Mouse (Mus musculus): ENCODE results near the gene Cxcl12. TPM values are rescaled to one million over a fixed set of nuclear protein-coding genes. Genes with fewer than 3 reads are reported as not detected.

Gene Cxcl12
- polyA plus RNA-seq, 2 experiments, result 41.3 to 43.6 TPM

DNA sequence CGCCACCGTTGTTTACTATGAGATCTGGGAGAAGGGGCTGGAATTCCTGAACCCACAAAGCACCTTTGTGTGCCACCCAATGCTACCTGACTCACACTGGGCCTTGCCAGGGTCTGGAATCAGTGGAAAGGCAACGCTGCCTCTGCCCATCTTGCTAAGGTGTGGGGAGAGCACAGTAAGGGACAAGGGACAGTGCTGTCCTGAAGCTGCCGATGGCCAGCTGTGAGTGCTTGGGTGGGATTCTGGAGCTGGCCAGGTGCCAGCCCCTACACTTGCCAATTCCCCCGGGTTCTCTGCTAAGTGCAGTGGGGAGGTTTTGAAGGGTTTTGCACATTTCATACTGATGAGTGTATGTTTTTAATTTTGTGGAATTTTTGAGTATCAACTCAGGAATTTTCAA, 15.3 kb upstream of the Cxcl12 start:
- DNase-seq (ENCODE audit: low read depth in 3 of 3, low spot score in 3 of 3) (no peak), ATAC-seq (ENCODE audit: insufficient read depth) (no peak)
- no peak overlapping the region for H3K27ac ChIP-seq
- H3K9ac ChIP-seq (replicated peaks), result no peak overlapping the region
- no peaks in the 10 kb centered on the region for H3K36me3 ChIP-seq (replicated peaks; ENCODE audit: control insufficient read depth, insufficient read depth, low read depth)
- no peaks in the 10 kb centered on the region for H3K27me3 ChIP-seq (ENCODE audit: control insufficient read depth, insufficient read depth, low read length)
- H3K4me2 ChIP-seq (ENCODE audit: low read depth), result no peak overlapping the region
- 65% methylated on average over 5 of the region's 5 CpGs for WGBS (ENCODE audit: insufficient replicate concordance)
- H3K4me3 ChIP-seq (ENCODE audit: insufficient read depth in 1 of 2, low read depth in 2 of 2, low read length in 2 of 2), result no peak overlapping the region
- no peaks in the 10 kb centered on the region for H3K4me1 ChIP-seq (replicated peaks; ENCODE audit: control insufficient read depth in 2 of 2, insufficient read depth in 2 of 2, low read length in 1 of 2)
- H3K9me3 ChIP-seq (ENCODE audit: control insufficient read depth, low read length), result no peaks in the 10 kb centered on the region
- no peak for TF ChIP-seq EP300 (IDR thresholded peaks at IDR 0.05; ENCODE audit: low read depth)

DNA sequence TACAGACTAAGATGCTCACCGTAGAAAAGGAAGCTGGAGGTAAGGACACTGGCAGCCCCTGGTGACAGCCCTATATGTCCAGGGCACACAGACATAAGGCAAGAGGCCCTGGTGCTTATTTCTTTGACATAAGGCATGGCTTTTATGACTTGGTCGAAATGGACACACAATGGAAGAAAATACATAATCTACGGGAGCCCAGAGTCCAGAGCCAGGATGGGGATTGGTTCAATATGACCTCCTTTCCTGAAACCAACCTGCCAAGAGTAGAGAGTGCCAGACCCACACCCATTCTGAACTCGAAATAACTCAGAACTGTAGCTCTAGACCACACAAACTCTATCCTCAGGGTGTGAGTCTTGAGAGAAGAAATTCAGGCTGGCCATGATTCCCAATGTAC, 11.5 kb upstream of the Cxcl12 start:
- ATAC-seq (ENCODE audit: insufficient read depth) (no peak), DNase-seq (ENCODE audit: low read depth in 3 of 3, low spot score in 3 of 3) (no peak)
- Histone ChIP-seq H3K4me3 (ENCODE audit: insufficient read depth in 1 of 2, low read depth in 2 of 2, low read length in 2 of 2) (no peak overlapping the region), H3K4me1 (replicated peaks; ENCODE audit: control insufficient read depth in 2 of 2, insufficient read depth in 2 of 2, low read length in 1 of 2) (no peaks in the 10 kb centered on the region), H3K9ac (replicated peaks) (no peak overlapping the region), H3K36me3 (replicated peaks; ENCODE audit: control insufficient read depth, insufficient read depth, low read depth) (no peaks in the 10 kb centered on the region), H3K4me2 (ENCODE audit: low read depth) (no peak overlapping the region), H3K27ac (no peak overlapping the region), H3K9me3 (ENCODE audit: control insufficient read depth, low read length) (no peaks in the 10 kb centered on the region), H3K27me3 (ENCODE audit: control insufficient read depth, insufficient read depth, low read length) (no peaks in the 10 kb centered on the region)
- TF ChIP-seq EP300 (IDR thresholded peaks at IDR 0.05; ENCODE audit: low read depth) (no peak), CTCF (IDR thresholded peaks at IDR 0.05; ENCODE audit: low read depth) (no peak)
- WGBS (ENCODE audit: insufficient replicate concordance), result 39% methylated on average over 4 of the region's 4 CpGs

DNA sequence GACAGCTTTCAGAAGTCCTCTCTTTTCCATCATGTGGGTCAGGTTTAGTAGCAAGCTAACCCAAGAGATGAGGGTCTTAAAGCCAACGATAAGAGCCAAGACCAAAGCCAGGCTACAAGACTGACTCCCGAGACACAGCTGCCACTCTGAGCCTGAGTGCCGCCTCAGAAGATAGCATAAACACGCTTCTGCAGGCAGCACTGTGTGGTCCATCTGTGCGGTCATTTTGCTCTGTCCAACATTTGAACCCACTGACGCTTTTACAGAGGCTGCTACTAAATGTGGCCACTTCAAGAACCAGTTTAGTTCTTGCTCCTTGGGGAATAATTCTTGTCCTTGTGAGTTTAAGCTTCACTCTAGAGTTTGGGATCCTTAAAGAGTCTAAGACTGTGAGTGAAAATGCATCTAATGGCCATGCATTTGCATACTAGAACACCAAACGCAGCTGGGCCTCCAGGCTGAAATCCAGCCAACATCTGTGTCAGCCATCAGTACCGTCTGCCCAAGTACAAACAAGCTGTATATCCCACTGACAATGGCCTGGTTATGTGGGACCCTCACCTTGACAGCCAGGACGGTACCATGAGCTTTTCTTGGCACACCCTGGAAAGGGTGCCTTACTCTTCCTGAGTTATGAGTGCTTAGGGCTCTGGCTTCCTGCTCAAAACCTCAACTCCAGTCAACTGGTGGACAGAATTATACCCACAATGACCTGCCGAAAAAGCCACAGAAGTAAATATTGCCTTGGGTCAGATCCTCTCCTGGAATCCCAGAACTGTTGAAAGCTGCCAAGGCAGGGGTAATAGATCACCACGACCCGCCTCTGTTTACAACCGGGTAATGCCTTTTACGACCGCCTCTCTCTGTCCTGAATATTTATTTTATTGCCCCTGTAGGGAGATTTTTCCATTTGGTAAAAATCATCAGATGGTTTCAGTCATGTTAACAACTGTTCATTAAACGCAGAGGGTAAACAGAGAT, 8.3 kb upstream of the Cxcl12 start:
- DNase-seq (ENCODE audit: low read depth in 3 of 3, low spot score in 3 of 3), result no peak
- no peak for ATAC-seq (ENCODE audit: insufficient read depth)
- Histone ChIP-seq H3K27ac (no peak overlapping the region), H3K36me3 (replicated peaks; ENCODE audit: control insufficient read depth, insufficient read depth, low read depth) (no peaks in the 10 kb centered on the region), H3K4me2 (ENCODE audit: low read depth) (no peak overlapping the region), H3K9ac (replicated peaks) (no peak overlapping the region), H3K4me1 (replicated peaks; ENCODE audit: control insufficient read depth in 2 of 2, insufficient read depth in 2 of 2, low read length in 1 of 2) (no peaks in the 10 kb centered on the region), H3K27me3 (ENCODE audit: control insufficient read depth, insufficient read depth, low read length) (no peaks in the 10 kb centered on the region), H3K4me3 (ENCODE audit: insufficient read depth in 1 of 2, low read depth in 2 of 2, low read length in 2 of 2) (no peak overlapping the region), H3K9me3 (ENCODE audit: control insufficient read depth, low read length) (no peaks in the 10 kb centered on the region)
- 33% methylated on average over 16 of the region's 16 CpGs for WGBS (ENCODE audit: insufficient replicate concordance)
- no peak for TF ChIP-seq EP300 (IDR thresholded peaks at IDR 0.05; ENCODE audit: low read depth)
- TF ChIP-seq CTCF (IDR thresholded peaks at IDR 0.05; ENCODE audit: low read depth), result no peak

DNA sequence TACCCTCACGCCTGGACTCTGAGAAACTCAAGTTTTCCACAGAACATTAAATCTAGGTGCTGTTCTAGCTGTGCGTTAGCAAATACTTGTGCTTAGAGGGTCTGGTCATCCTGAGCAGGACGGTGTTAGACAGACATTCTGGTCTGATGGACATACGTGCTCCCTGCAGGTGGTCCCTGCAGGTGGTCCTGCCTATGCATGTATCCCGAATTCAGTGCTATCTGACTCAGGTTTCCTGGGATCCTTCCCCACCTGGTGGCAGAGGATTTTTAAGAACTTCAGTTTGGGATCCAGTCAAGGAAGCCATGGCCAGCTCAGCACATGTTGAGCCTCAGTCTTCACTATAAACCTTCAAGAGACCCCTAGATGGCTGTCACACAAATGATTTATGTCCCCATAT, 4.8 kb upstream of the Cxcl12 start:
- TF ChIP-seq EP300 (IDR thresholded peaks at IDR 0.05; ENCODE audit: low read depth) (no peak), CTCF (IDR thresholded peaks at IDR 0.05; ENCODE audit: low read depth) (no peak)
- 48% methylated on average over 5 of the region's 5 CpGs for WGBS (ENCODE audit: insufficient replicate concordance)
- Histone ChIP-seq H3K9ac (replicated peaks) (no peak overlapping the region), H3K36me3 (replicated peaks; ENCODE audit: control insufficient read depth, insufficient read depth, low read depth) (no peaks in the 10 kb centered on the region), H3K4me1 (replicated peaks; ENCODE audit: control insufficient read depth in 2 of 2, insufficient read depth in 2 of 2, low read length in 1 of 2) (0 out of 4 replicates have a peak, but pooled peaks cover 0 to 4% of the 10 kb centered on the region in 2 experiments), H3K4me2 (ENCODE audit: low read depth) (no peak overlapping the region), H3K9me3 (ENCODE audit: control insufficient read depth, low read length) (no peaks in the 10 kb centered on the region), H3K4me3 (ENCODE audit: insufficient read depth in 1 of 2, low read depth in 2 of 2, low read length in 2 of 2) (no peak overlapping the region), H3K27me3 (ENCODE audit: control insufficient read depth, insufficient read depth, low read length) (peaks cover 16% of the 10 kb centered on the region), H3K27ac (no peak overlapping the region)
- DNase-seq (ENCODE audit: low read depth in 3 of 3, low spot score in 3 of 3) (no peak), ATAC-seq (ENCODE audit: insufficient read depth) (no peak)

DNA sequence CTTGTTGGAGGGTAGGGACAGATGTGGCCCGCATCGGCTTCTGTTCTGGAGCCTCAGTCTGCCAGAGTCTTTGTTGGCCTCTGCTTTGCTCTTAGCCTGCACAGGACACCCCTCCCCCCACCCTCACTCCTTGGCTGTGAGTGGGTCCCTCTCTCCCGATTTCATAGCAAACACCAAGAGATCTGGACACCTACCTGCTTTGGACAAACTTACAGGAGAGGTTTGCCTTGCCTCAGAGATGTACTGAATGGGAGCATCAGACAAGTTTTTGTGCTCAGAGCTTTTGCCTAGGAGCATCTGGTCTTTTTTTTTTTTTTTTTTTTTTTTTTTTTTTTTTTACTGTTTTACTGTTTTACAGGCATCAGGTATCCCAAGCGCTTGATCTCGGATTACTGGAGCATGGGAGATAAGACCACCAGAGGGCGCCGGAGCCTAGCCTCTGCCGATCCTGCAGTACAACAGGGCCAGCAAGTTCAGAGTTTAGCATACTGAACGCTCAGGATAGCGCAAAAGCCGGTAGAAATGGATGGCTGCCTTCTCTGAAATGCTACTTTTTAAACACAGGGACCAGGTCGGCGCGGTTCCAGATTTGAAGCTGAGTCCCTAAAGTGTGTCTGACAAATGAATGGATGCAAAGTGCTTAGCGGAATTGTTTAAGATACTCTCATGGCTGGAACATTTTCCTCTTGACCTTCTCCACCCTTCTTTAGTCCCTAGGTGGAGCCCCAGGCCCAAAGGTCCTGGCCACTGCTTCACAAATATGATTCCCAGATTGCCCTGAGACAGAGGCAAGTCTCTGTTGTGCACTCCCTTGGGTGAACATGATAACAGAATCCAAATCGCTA, 1.5 kb upstream of the Cxcl12 start:
- TF ChIP-seq CTCF (IDR thresholded peaks at IDR 0.05; ENCODE audit: low read depth) (peak; percentile 67), EP300 (IDR thresholded peaks at IDR 0.05; ENCODE audit: low read depth) (no peak)
- Histone ChIP-seq H3K27me3 (ENCODE audit: control insufficient read depth, insufficient read depth, low read length) (peaks cover 31% of the 10 kb centered on the region), H3K4me2 (ENCODE audit: low read depth) (no peak overlapping the region; the same call in 1 of the 2 replicates), H3K9me3 (ENCODE audit: control insufficient read depth, low read length) (no peaks in the 10 kb centered on the region), H3K36me3 (replicated peaks; ENCODE audit: control insufficient read depth, insufficient read depth, low read depth) (no peaks in the 10 kb centered on the region), H3K4me3 (ENCODE audit: insufficient read depth in 1 of 2, low read depth in 2 of 2, low read length in 2 of 2) (no peak overlapping the region), H3K9ac (replicated peaks) (no peak overlapping the region), H3K27ac (no peak overlapping the region), H3K4me1 (replicated peaks; ENCODE audit: control insufficient read depth in 2 of 2, insufficient read depth in 2 of 2, low read length in 1 of 2) (0 out of 4 replicates have a peak, but pooled peaks cover 0 to 4% of the 10 kb centered on the region in 2 experiments)
- ATAC-seq (ENCODE audit: insufficient read depth), result no peak
- peak in 1 of 3 experiments; percentile 22 for DNase-seq (ENCODE audit: low read depth in 3 of 3, low spot score in 3 of 3)
- 3% methylated on average over 16 of the region's 16 CpGs for WGBS (ENCODE audit: insufficient replicate concordance)
